Mouse (Mus musculus): ENCODE results near the gene Pabpn1. TPM values are rescaled to one million over a fixed set of nuclear protein-coding genes. Genes with fewer than 3 reads are reported as not detected.

Gene Pabpn1
- polyA plus RNA-seq, 1 experiment from 2014 or later: 135 TPM

- no peaks in the 10 kb centered on the region for H3K9me3 ChIP-seq (ENCODE audit: low read length)
- no peaks in the 10 kb centered on the region for H3K27me3 ChIP-seq (ENCODE audit: insufficient read depth, low read length)
- peak overlapping the region; percentile 69 for H3K4me2 ChIP-seq (replicated peaks; ENCODE audit: low read depth, low read length)
- peaks cover 22% of the 10 kb centered on the region for H3K4me1 ChIP-seq (ENCODE audit: insufficient read depth, low read length)
- H3K9ac ChIP-seq (replicated peaks; ENCODE audit: low read length): peak overlapping the region; percentile 91
- peak; percentile 7; the same call in 1 of the 2 replicates for ATAC-seq (ENCODE audit: low FRiP score, low TSS enrichment)
- WGBS: 12% methylated on average over 21 of the region's 21 CpGs
- H3K27ac ChIP-seq (ENCODE audit: low read length): peak overlapping the region; percentile 99
- H3K36me3 ChIP-seq (ENCODE audit: insufficient read depth, low read length): 0 out of 2 replicates have a peak, but pooled peaks cover 2% of the 10 kb centered on the region
- peak overlapping the region; percentile 81 for H3K4me3 ChIP-seq (ENCODE audit: low read length)
These were observed 8.1 kb upstream of the Pabpn1 start for GRCm38 (mm10) chr14:54884022-54884712.

- no peak overlapping the region for H3K4me3 ChIP-seq (ENCODE audit: low read length)
- no peak overlapping the region for H3K27ac ChIP-seq (ENCODE audit: low read length)
- no peak for ATAC-seq (ENCODE audit: low FRiP score, low TSS enrichment)
- H3K4me2 ChIP-seq (replicated peaks; ENCODE audit: low read depth, low read length): peak overlapping the region; percentile 69; the same call in 1 of the 2 replicates
- 83% methylated on average over 11 of the region's 11 CpGs for WGBS
- H3K4me1 ChIP-seq (ENCODE audit: insufficient read depth, low read length): peaks cover 22% of the 10 kb centered on the region
- H3K9me3 ChIP-seq (ENCODE audit: low read length): no peaks in the 10 kb centered on the region
- H3K36me3 ChIP-seq (ENCODE audit: insufficient read depth, low read length): 0 out of 2 replicates have a peak, but pooled peaks cover 2% of the 10 kb centered on the region
- no peaks in the 10 kb centered on the region for H3K27me3 ChIP-seq (ENCODE audit: insufficient read depth, low read length)
- 0 out of 2 replicates have a peak overlapping the region, but pooled peaks have one; percentile 15 for H3K9ac ChIP-seq (replicated peaks; ENCODE audit: low read length)
These were observed 7.0 kb upstream of the Pabpn1 start for GRCm38 (mm10) chr14:54885309-54885708.

GRCm38 (mm10) chr14:54893651-54894181 lies 1.4 kb downstream of the Pabpn1 start:
- H3K9ac ChIP-seq (replicated peaks; ENCODE audit: low read length): peak overlapping the region; percentile 100
- H3K4me3 ChIP-seq (ENCODE audit: low read length): peak overlapping the region; percentile 93
- ATAC-seq (ENCODE audit: low FRiP score, low TSS enrichment): peak; percentile 99
- 0% methylated on average over 38 of the region's 38 CpGs for WGBS
- peaks cover 31% of the 10 kb centered on the region for H3K4me1 ChIP-seq (ENCODE audit: insufficient read depth, low read length)
- H3K27me3 ChIP-seq (ENCODE audit: insufficient read depth, low read length): no peaks in the 10 kb centered on the region
- H3K4me2 ChIP-seq (replicated peaks; ENCODE audit: low read depth, low read length): peak overlapping the region; percentile 53
- H3K27ac ChIP-seq (ENCODE audit: low read length): peak overlapping the region; percentile 96
- no peaks in the 10 kb centered on the region for H3K9me3 ChIP-seq (ENCODE audit: low read length)
- peaks cover 29% of the 10 kb centered on the region for H3K36me3 ChIP-seq (ENCODE audit: insufficient read depth, low read length)

- H3K4me3 ChIP-seq (ENCODE audit: low read length): peak overlapping the region; percentile 93
- peak; percentile 72 for ATAC-seq (ENCODE audit: low FRiP score, low TSS enrichment)
These were observed 2.2 kb downstream of the Pabpn1 start for GRCm38 (mm10) chr14:54894296-54895151.

GRCm38 (mm10) chr14:54897445-54897844 lies 5.1 kb downstream of the Pabpn1 start:
- Histone ChIP-seq H3K36me3 (ENCODE audit: insufficient read depth, low read length) (peaks cover 29% of the 10 kb centered on the region), H3K27me3 (ENCODE audit: insufficient read depth, low read length) (no peaks in the 10 kb centered on the region), H3K4me3 (ENCODE audit: low read length) (no peak overlapping the region), H3K27ac (ENCODE audit: low read length) (peak overlapping the region; percentile 27), H3K9me3 (ENCODE audit: low read length) (no peaks in the 10 kb centered on the region), H3K9ac (replicated peaks; ENCODE audit: low read length) (peak overlapping the region; percentile 3; the same call in 1 of the 2 replicates), H3K4me2 (replicated peaks; ENCODE audit: low read depth, low read length) (no peak overlapping the region), H3K4me1 (ENCODE audit: insufficient read depth, low read length) (peaks cover 33% of the 10 kb centered on the region)
- WGBS: 34% methylated on average over 2 of the region's 2 CpGs
- ATAC-seq (ENCODE audit: low FRiP score, low TSS enrichment): no peak

More at GRCm38 (mm10) chr14:54894296-54895151, 2.2 kb downstream of the Pabpn1 start:
- H3K27ac ChIP-seq (ENCODE audit: low read length): peak overlapping the region; percentile 96
- peak overlapping the region; percentile 100 for H3K9ac ChIP-seq (replicated peaks; ENCODE audit: low read length)
- peaks cover 31% of the 10 kb centered on the region for H3K4me1 ChIP-seq (ENCODE audit: insufficient read depth, low read length)
- no peaks in the 10 kb centered on the region for H3K27me3 ChIP-seq (ENCODE audit: insufficient read depth, low read length)
- H3K36me3 ChIP-seq (ENCODE audit: insufficient read depth, low read length): peaks cover 29% of the 10 kb centered on the region
- under 1% methylated on average over 38 of the region's 54 CpGs for WGBS
- peak overlapping the region; percentile 82 for H3K4me2 ChIP-seq (replicated peaks; ENCODE audit: low read depth, low read length)
- no peaks in the 10 kb centered on the region for H3K9me3 ChIP-seq (ENCODE audit: low read length)

GRCm38 (mm10) chr14:54900383-54900782 lies 8.1 kb downstream of the Pabpn1 start:
- H3K4me2 ChIP-seq (replicated peaks; ENCODE audit: low read depth, low read length): no peak overlapping the region
- peaks cover 29% of the 10 kb centered on the region for H3K36me3 ChIP-seq (ENCODE audit: insufficient read depth, low read length)
- 0 out of 2 replicates have a peak overlapping the region, but pooled peaks have one; percentile 8 for H3K27ac ChIP-seq (ENCODE audit: low read length)
- no peaks in the 10 kb centered on the region for H3K27me3 ChIP-seq (ENCODE audit: insufficient read depth, low read length)
- no peak overlapping the region for H3K4me3 ChIP-seq (ENCODE audit: low read length)
- H3K4me1 ChIP-seq (ENCODE audit: insufficient read depth, low read length): peaks cover 27% of the 10 kb centered on the region
- under 1% methylated on average over 3 of the region's 3 CpGs for whole genome bisulfite sequencing
- H3K9me3 ChIP-seq (ENCODE audit: low read length): no peaks in the 10 kb centered on the region
- H3K9ac ChIP-seq (replicated peaks; ENCODE audit: low read length): no peak overlapping the region
- ATAC-seq (ENCODE audit: low FRiP score, low TSS enrichment): peak; percentile 40; the same call in 1 of the 2 replicates

- H3K36me3 ChIP-seq (ENCODE audit: insufficient read depth, low read length): peaks cover 24% of the 10 kb centered on the region
- no peaks in the 10 kb centered on the region for H3K27me3 ChIP-seq (ENCODE audit: insufficient read depth, low read length)
- ATAC-seq (ENCODE audit: low FRiP score, low TSS enrichment): no peak
These were observed 11.3 kb downstream of the Pabpn1 start for GRCm38 (mm10) chr14:54903641-54904040.

GRCm38 (mm10) chr14:54908682-54909081 lies 16.4 kb downstream of the Pabpn1 start:
- Histone ChIP-seq H3K27me3 (ENCODE audit: insufficient read depth, low read length) (no peaks in the 10 kb centered on the region), H3K27ac (ENCODE audit: low read length) (no peak overlapping the region), H3K4me3 (ENCODE audit: low read length) (no peak overlapping the region), H3K36me3 (ENCODE audit: insufficient read depth, low read length) (peaks cover 24% of the 10 kb centered on the region), H3K9ac (replicated peaks; ENCODE audit: low read length) (no peak overlapping the region), H3K4me1 (ENCODE audit: insufficient read depth, low read length) (peaks cover 19% of the 10 kb centered on the region), H3K9me3 (ENCODE audit: low read length) (no peaks in the 10 kb centered on the region), H3K4me2 (replicated peaks; ENCODE audit: low read depth, low read length) (no peak overlapping the region)
- ATAC-seq (ENCODE audit: low FRiP score, low TSS enrichment): no peak
- 59% methylated on average over 7 of the region's 7 CpGs for WGBS

More at GRCm38 (mm10) chr14:54903641-54904040, 11.3 kb downstream of the Pabpn1 start:
- H3K4me1 ChIP-seq (ENCODE audit: insufficient read depth, low read length): 0 out of 2 replicates have a peak, but pooled peaks cover 2% of the 10 kb centered on the region
- no peak overlapping the region for H3K4me3 ChIP-seq (ENCODE audit: low read length)
- H3K27ac ChIP-seq (ENCODE audit: low read length): no peak overlapping the region
- 85% methylated on average over 4 of the region's 4 CpGs for WGBS
- H3K4me2 ChIP-seq (replicated peaks; ENCODE audit: low read depth, low read length): no peak overlapping the region
- no peak overlapping the region for H3K9ac ChIP-seq (replicated peaks; ENCODE audit: low read length)
- H3K9me3 ChIP-seq (ENCODE audit: low read length): no peaks in the 10 kb centered on the region

GRCm38 (mm10) chr14:54912109-54912850 lies 20.0 kb downstream of the Pabpn1 start:
- Histone ChIP-seq H3K4me1 (ENCODE audit: insufficient read depth, low read length) (peaks cover 20% of the 10 kb centered on the region), H3K4me2 (replicated peaks; ENCODE audit: low read depth, low read length) (peak overlapping the region; percentile 98), H3K27ac (ENCODE audit: low read length) (peak overlapping the region; percentile 75), H3K4me3 (ENCODE audit: low read length) (peak overlapping the region; percentile 86), H3K9me3 (ENCODE audit: low read length) (no peaks in the 10 kb centered on the region), H3K36me3 (ENCODE audit: insufficient read depth, low read length) (peaks cover 24% of the 10 kb centered on the region), H3K27me3 (ENCODE audit: insufficient read depth, low read length) (no peaks in the 10 kb centered on the region), H3K9ac (replicated peaks; ENCODE audit: low read length) (peak overlapping the region; percentile 85)
- ATAC-seq (ENCODE audit: low FRiP score, low TSS enrichment): peak; percentile 52
- WGBS: 3% methylated on average over 49 of the region's 69 CpGs
